Mouse (Mus musculus) hindbrain, embryonic 13.5 days (tissue): ENCODE results near the gene Col8a1. TPM values are rescaled to one million over a fixed set of nuclear protein-coding genes. Genes with fewer than 3 reads are reported as not detected.

Experiments used
- ATAC-seq: fragments of 200-750 bp; cut with Nextera tagmentation; 2 replicates; pipeline ENCODE4 v1.8.0; 2017; ENCODE audit warnings: moderate TSS enrichment; ENCODE audit not compliant: low FRiP score
- H3K27ac ChIP-seq: fragments of 300-500 bp; sonication (generic); 2 replicates; pipeline ENCODE4 v1.5.1; 2015; ENCODE audit warnings: inconsistent platforms, mild to moderate bottlenecking, moderate library complexity
- H3K27me3 ChIP-seq: fragments of 300-500 bp; sonication (generic); 2 replicates; pipeline ENCODE4 v1.6.1; 2015; ENCODE audit warnings: mild to moderate bottlenecking, inconsistent platforms
- H3K36me3 ChIP-seq: fragments of 300-500 bp; sonication (generic); 2 replicates; pipeline ENCODE4 v1.6.1; 2015; ENCODE audit warnings: mild to moderate bottlenecking, inconsistent platforms
- H3K4me1 ChIP-seq: fragments of 300-500 bp; sonication (generic); replicated peaks from 2 replicates; pipeline ENCODE4 v1.6.1; 2015; ENCODE audit warnings: inconsistent platforms
- H3K4me2 ChIP-seq: fragments of 300-500 bp; sonication (generic); 2 replicates; pipeline ENCODE4 v1.6.1; 2015; ENCODE audit warnings: inconsistent platforms, mild to moderate bottlenecking, moderate library complexity
- H3K4me3 ChIP-seq: fragments of 300-500 bp; sonication (generic); 2 replicates; pipeline ENCODE4 v1.5.1; 2015; ENCODE audit warnings: mild to moderate bottlenecking, inconsistent platforms
- H3K9ac ChIP-seq: fragments of 300-500 bp; sonication (generic); 2 replicates; pipeline ENCODE4 v1.6.1; 2015; ENCODE audit warnings: mild to moderate bottlenecking, inconsistent platforms
- H3K9me3 ChIP-seq: fragments of 300-500 bp; sonication (generic); 2 replicates; pipeline ENCODE4 v1.6.1; 2016; ENCODE audit warnings: inconsistent platforms
- WGBS: fragments of 180-500 bp; shearing (Covaris S2); methylation state at CpG from one replicate; pipeline ENCODE4 v1.1.7; 2015; 5-methylcytosine and 5-hydroxymethylcytosine counted together
- polyA plus RNA-seq: library from polyadenylated mRNA; unstranded; fragments of >200 nt; fragmentation: Nextera tagmentation; extraction: Ambion mirVana; gene quantifications from 2 replicates; pipeline ENCODE4 v1.2.1, GENCODE M21; 2015

Col8a1 gene
- polyA plus RNA-seq, 1 experiment from 2014 or later, result 5.5 TPM

GRCm38 (mm10) chr16:57662661-57663060 is 91.9 kb downstream of the Col8a1 start:
- Histone ChIP-seq H3K27me3 (no peaks in the 10 kb centered on the region), H3K9me3 (no peaks in the 10 kb centered on the region), H3K4me2 (no peak overlapping the region), H3K27ac (no peak overlapping the region), H3K36me3 (no peaks in the 10 kb centered on the region), H3K4me1 (no peaks in the 10 kb centered on the region), H3K4me3 (no peak overlapping the region), H3K9ac (no peak overlapping the region)
- ATAC-seq, result no peak
- 81% methylated on average over 3 of the region's 3 CpGs for WGBS

DNA sequence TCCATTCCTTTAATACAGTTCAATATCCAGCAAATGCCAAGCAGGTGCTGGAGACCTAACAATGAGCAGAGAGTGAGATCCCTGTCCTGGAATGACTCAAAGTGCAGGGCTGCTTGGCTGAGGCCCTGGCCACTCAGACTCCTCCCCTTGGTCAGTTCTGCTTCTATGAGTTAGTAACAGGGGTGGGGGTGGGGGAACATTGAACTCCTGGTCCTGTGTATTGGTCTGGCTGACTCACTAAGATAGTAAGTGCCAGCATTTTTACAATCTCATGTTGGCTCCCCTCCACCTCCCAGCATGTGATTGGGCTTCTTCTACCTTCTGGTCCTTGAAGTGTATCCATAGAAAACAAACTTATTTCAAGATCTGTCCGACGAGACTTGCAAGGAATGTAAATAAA is 104.6 kb downstream of the Col8a1 start:
- Histone ChIP-seq H3K36me3 (no peaks in the 10 kb centered on the region), H3K9ac (no peak overlapping the region), H3K9me3 (no peaks in the 10 kb centered on the region), H3K27me3 (no peaks in the 10 kb centered on the region), H3K4me1 (no peaks in the 10 kb centered on the region), H3K4me2 (no peak overlapping the region), H3K27ac (no peak overlapping the region), H3K4me3 (no peak overlapping the region)
- ATAC-seq, result no peak
- 68% methylated on average over 2 of the region's 2 CpGs for WGBS

GRCm38 (mm10) chr16:57641346-57641885 is 113.1 kb downstream of the Col8a1 start:
- no peak for ATAC-seq
- Histone ChIP-seq H3K36me3 (no peaks in the 10 kb centered on the region), H3K9ac (no peak overlapping the region), H3K27me3 (no peaks in the 10 kb centered on the region), H3K4me2 (no peak overlapping the region), H3K27ac (no peak overlapping the region), H3K4me1 (no peaks in the 10 kb centered on the region), H3K9me3 (no peaks in the 10 kb centered on the region), H3K4me3 (no peak overlapping the region)
- WGBS, result 79% methylated on average over 10 of the region's 10 CpGs

- Histone ChIP-seq H3K4me2 (no peak overlapping the region), H3K9ac (no peak overlapping the region), H3K27ac (no peak overlapping the region), H3K9me3 (no peaks in the 10 kb centered on the region), H3K36me3 (no peaks in the 10 kb centered on the region), H3K27me3 (no peaks in the 10 kb centered on the region), H3K4me1 (no peaks in the 10 kb centered on the region), H3K4me3 (no peak overlapping the region)
- ATAC-seq, result no peak
- WGBS, result 75% methylated on average over 5 of the region's 5 CpGs
Measured at GRCm38 (mm10) chr16:57634766-57635165, 119.8 kb downstream of the Col8a1 start.

DNA sequence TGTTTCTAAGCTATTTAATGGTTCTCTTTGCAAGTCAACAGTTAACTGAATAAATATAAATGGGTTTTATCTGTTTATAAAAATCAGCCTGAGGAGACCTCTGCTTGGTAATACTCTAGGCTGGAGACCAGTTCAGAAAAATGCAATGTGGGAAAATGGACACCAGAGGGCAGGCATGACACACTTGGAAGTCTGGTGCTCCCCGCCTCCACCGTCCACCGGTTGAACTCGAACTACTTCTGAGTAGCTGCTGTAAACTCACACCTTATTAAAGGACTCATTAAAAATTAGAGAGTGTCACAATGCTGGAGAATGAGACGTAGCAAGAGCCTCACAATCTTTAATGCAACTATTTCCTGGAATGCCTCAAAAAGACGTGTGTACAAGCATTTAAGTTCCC is 120.3 kb downstream of the Col8a1 start:
- H3K27me3 ChIP-seq, result no peaks in the 10 kb centered on the region
- WGBS, result 12% methylated on average over 6 of the region's 6 CpGs
- no peaks in the 10 kb centered on the region for H3K4me1 ChIP-seq
- ATAC-seq, result 0 out of 2 replicates have a peak, but pooled peaks have one; percentile 71
- no peaks in the 10 kb centered on the region for H3K9me3 ChIP-seq
- H3K27ac ChIP-seq, result no peak overlapping the region
- H3K4me2 ChIP-seq, result no peak overlapping the region
- H3K36me3 ChIP-seq, result no peaks in the 10 kb centered on the region
- no peak overlapping the region for H3K9ac ChIP-seq
- H3K4me3 ChIP-seq, result no peak overlapping the region

GRCm38 (mm10) chr16:57611768-57612167 is 142.8 kb downstream of the Col8a1 start:
- Histone ChIP-seq H3K4me3 (no peak overlapping the region), H3K27me3 (no peaks in the 10 kb centered on the region), H3K9ac (no peak overlapping the region), H3K9me3 (no peaks in the 10 kb centered on the region), H3K36me3 (no peaks in the 10 kb centered on the region), H3K4me1 (peaks cover 4% of the 10 kb centered on the region), H3K4me2 (no peak overlapping the region), H3K27ac (no peak overlapping the region)
- no peak for ATAC-seq
- 6% methylated on average over 1 of the region's 1 CpGs for WGBS

DNA sequence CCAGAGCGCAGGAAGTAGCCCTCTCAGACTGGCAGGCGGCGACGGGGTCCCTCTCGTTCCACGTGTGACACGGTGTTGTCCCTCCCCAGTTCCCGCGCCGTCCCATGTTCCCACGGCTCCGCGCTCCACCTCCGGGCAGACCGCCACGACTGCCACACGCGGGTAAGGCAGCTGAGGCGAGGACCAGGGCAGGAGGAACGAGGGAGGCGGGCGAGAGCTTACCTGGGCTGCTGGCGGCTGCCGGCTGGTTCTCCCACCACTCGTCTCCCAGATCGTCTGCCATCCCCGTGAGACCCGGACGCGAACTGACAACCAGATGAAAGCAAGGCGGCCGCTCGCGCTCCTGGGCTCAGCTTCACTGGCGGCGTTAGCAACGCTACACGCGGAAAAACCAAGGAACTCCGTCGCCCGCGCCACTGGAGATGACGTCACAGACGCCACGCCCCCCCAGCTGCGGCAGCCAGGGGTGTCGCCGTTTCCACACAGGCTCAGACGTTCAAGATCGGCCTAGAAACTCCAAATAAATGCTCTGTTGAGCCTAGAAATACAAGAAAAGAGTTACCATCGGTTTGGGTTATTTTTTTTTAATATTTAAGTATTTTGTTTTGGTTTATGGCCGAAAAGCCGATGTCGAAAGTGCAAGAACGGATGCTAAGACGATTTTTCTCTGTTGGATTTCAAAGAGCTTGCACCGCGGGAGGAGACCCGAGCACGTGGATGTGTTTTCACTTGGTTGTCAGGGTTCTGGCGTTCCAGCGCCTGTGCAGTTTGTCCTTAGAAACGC is 147.9 kb downstream of the Col8a1 start, which contains the start of gene Cmss1:
TSS of gene Cmss1 (minus strand) at position 421 of the 784 bp plus-strand sequence.
- Histone ChIP-seq H3K4me1 (peaks cover 9% of the 10 kb centered on the region), H3K27me3 (no peaks in the 10 kb centered on the region), H3K4me3 (peak within 1 kb of the TSS; percentile 88), H3K27ac (peak within 1 kb of the TSS; percentile 44; the same call in 1 of the 2 replicates), H3K9ac (peak within 1 kb of the TSS; percentile 79), H3K36me3 (no peaks in the 10 kb centered on the region), H3K4me2 (peak within 1 kb of the TSS; percentile 79), H3K9me3 (no peaks in the 10 kb centered on the region)
- ATAC-seq, result peak; percentile 95
- under 1% methylated on average over 64 of the region's 64 CpGs for WGBS

GRCm38 (mm10) chr16:57601031-57601430 is 153.5 kb downstream of the Col8a1 start:
- peaks cover 1% of the 10 kb centered on the region for H3K4me1 ChIP-seq
- ATAC-seq, result no peak
- H3K4me2 ChIP-seq, result no peak overlapping the region
- H3K27me3 ChIP-seq, result no peaks in the 10 kb centered on the region
- H3K36me3 ChIP-seq, result no peaks in the 10 kb centered on the region
- no peak overlapping the region for H3K9ac ChIP-seq
- H3K27ac ChIP-seq, result no peak overlapping the region
- no peak overlapping the region for H3K4me3 ChIP-seq
- no peaks in the 10 kb centered on the region for H3K9me3 ChIP-seq

- 86% methylated on average over 4 of the region's 4 CpGs for WGBS
- Histone ChIP-seq H3K9ac (no peak overlapping the region), H3K36me3 (no peaks in the 10 kb centered on the region), H3K4me1 (no peaks in the 10 kb centered on the region), H3K9me3 (no peaks in the 10 kb centered on the region), H3K4me3 (no peak overlapping the region), H3K27me3 (no peaks in the 10 kb centered on the region), H3K4me2 (no peak overlapping the region), H3K27ac (no peak overlapping the region)
- no peak for ATAC-seq
Measured at GRCm38 (mm10) chr16:57597295-57597957, 157.1 kb downstream of the Col8a1 start.

GRCm38 (mm10) chr16:57593422-57594157 is 160.9 kb downstream of the Col8a1 start:
- Histone ChIP-seq H3K4me2 (no peak overlapping the region), H3K9me3 (no peaks in the 10 kb centered on the region), H3K4me1 (no peaks in the 10 kb centered on the region), H3K27me3 (no peaks in the 10 kb centered on the region), H3K9ac (no peak overlapping the region), H3K4me3 (no peak overlapping the region), H3K36me3 (no peaks in the 10 kb centered on the region), H3K27ac (no peak overlapping the region)
- 41% methylated on average over 7 of the region's 7 CpGs for WGBS
- peak; percentile 39; the same call in 1 of the 2 replicates for ATAC-seq

DNA sequence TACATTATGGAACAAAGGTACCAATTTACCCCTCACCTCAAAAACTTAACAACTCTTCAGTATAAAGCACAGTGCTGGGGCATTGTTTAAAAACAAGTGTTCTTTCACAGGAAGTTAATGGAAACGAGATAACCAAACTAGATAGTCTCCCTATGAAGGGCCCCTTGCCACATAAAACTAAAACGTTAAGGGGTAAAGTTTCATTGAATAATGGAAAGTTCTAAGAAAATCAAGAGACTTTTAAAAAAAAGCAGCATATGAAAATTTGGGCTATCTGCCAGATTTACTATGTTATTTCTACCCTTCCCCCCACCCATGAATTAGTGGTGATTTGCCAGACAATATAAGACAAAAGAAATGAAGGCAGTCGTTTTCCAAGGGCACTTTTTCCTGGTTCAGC is 169.3 kb downstream of the Col8a1 start:
- no peak overlapping the region for H3K4me2 ChIP-seq
- H3K27me3 ChIP-seq, result no peaks in the 10 kb centered on the region
- WGBS, result 66% methylated on average over 3 of the region's 3 CpGs
- H3K9me3 ChIP-seq, result no peaks in the 10 kb centered on the region
- no peaks in the 10 kb centered on the region for H3K4me1 ChIP-seq
- no peak for ATAC-seq
- H3K27ac ChIP-seq, result no peak overlapping the region
- no peak overlapping the region for H3K9ac ChIP-seq
- no peaks in the 10 kb centered on the region for H3K36me3 ChIP-seq
- no peak overlapping the region for H3K4me3 ChIP-seq

DNA sequence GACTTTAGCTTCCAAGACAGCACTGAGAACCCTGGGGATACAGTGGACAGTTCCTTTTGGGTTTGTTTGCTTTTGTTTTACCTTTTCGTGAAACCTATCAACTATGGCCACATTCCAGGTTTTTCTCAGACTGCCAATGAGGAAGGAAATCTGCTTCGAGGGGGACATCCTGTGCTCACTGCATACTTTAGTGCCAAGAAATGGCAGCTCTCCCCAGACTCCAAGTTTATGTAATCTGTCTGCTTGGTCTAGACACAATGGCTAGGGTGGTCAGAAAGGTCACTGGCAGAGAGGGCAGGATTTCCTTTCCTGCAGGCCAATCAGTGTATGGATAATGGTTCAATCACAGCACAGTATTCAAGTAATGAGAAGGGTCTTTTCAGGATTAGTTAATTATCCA is 172.5 kb downstream of the Col8a1 start:
- ATAC-seq, result no peak
- H3K4me1 ChIP-seq, result no peaks in the 10 kb centered on the region
- H3K27me3 ChIP-seq, result no peaks in the 10 kb centered on the region
- no peaks in the 10 kb centered on the region for H3K9me3 ChIP-seq
- H3K4me2 ChIP-seq, result no peak overlapping the region
- H3K4me3 ChIP-seq, result no peak overlapping the region
- no peaks in the 10 kb centered on the region for H3K36me3 ChIP-seq
- H3K9ac ChIP-seq, result no peak overlapping the region
- 85% methylated on average over 2 of the region's 2 CpGs for WGBS
- H3K27ac ChIP-seq, result no peak overlapping the region
